Mouse (Mus musculus): ENCODE data around the gene Hps1. TPM values are rescaled to one million over a fixed set of nuclear protein-coding genes. Genes with fewer than 3 reads are reported as not detected.

The Hps1 gene
- polyA plus RNA-seq, 1 experiment = 31.1 TPM

DNA sequence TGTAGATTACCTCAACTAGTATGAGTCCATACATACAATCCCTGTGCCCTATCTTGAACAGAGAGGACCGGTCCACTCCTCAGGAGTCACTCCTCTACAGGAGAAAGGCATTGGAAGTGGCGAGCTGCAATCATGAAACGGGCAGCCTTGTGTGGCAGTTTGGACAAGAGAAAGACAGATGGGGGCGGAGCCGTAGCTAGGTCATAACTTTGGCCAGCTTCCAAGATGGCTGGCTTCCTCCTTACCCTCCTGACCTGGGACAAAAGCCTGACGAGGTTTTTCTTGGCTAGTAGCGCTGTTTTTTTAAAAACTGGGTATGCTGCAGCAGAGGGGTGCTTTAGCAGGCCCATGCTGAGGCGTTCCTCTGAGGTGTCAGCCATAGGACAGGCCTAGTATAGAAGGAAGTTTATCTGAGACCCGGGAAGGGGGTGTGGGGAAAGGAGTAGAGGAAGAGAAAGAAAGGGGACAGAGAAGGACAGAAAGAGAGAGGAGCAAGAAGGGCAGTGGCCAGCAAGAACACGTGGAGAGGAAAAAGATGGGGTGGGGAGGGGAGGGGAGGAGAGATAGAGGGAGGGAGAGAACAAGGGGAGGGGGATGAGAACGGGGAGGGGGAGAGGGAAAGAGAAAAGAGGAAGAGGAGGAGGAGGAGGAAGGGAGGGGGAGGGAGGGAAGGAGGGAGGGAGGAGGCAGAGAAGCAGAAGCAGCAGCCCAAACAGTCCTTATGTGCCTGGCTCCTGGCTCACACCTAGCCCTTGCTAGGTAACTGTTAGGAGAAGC is 26.4 kb downstream of the Hps1 start:
- peak; percentile 77 for DNase-seq (ENCODE audit: low read depth)
- TF ChIP-seq POLR2A (IDR thresholded peaks at IDR 0.05; ENCODE audit: borderline replicate concordance, extremely low read depth, insufficient read depth, insufficient read length, poor library complexity, severe bottlenecking) (no peak), CTCF (IDR thresholded peaks at IDR 0.05; ENCODE audit: borderline replicate concordance, extremely low read depth, insufficient read depth, insufficient read length) (no peak)

GRCm38 (mm10) chr19:42752363-42752931 is 27.3 kb downstream of the Hps1 start, which contains the start of gene Pyroxd2:
Gene Pyroxd2, minus strand, starts transcription at chr19:42752775.
- TF ChIP-seq CTCF (IDR thresholded peaks at IDR 0.05; ENCODE audit: borderline replicate concordance, extremely low read depth, insufficient read depth, insufficient read length) (no peak), POLR2A (IDR thresholded peaks at IDR 0.05; ENCODE audit: borderline replicate concordance, extremely low read depth, insufficient read depth, insufficient read length, poor library complexity, severe bottlenecking) (no peak)

GRCm38 (mm10) chr19:42750196-42750595 is 29.6 kb downstream of the Hps1 start:
- no peak for TF ChIP-seq CTCF (IDR thresholded peaks at IDR 0.05; ENCODE audit: borderline replicate concordance, extremely low read depth, insufficient read depth, insufficient read length)
- no peak for TF ChIP-seq POLR2A (IDR thresholded peaks at IDR 0.05; ENCODE audit: borderline replicate concordance, extremely low read depth, insufficient read depth, insufficient read length, poor library complexity, severe bottlenecking)
- DNase-seq (ENCODE audit: low read depth) = no peak

More at GRCm38 (mm10) chr19:42752363-42752931, 27.3 kb downstream of the Hps1 start, which contains the start of gene Pyroxd2:
- DNase-seq (ENCODE audit: low read depth) = peak; percentile 94

DNA sequence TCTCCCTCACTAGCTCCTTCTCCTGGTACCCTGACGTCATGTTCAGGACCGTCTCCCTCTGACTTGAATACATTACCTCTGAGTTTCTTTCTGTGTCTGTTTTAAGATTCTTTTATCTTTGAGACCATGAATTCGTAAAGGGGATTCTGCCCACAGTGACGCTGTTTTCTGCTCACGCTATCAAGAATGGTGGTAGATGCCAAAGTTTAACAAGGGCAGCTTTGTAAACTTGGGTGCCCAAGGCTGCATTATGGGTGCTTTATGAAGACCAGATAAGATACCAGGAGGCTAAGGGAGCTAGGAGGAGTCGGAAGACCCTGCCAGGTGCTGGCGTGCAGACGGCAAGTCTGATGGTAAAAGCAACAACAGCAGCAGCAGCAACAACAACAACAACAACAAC is 33.1 kb downstream of the Hps1 start:
- TF ChIP-seq CTCF (IDR thresholded peaks at IDR 0.05; ENCODE audit: borderline replicate concordance, extremely low read depth, insufficient read depth, insufficient read length) (no peak), POLR2A (IDR thresholded peaks at IDR 0.05; ENCODE audit: borderline replicate concordance, extremely low read depth, insufficient read depth, insufficient read length, poor library complexity, severe bottlenecking) (no peak)
- DNase-seq (ENCODE audit: low read depth) = no peak

DNA sequence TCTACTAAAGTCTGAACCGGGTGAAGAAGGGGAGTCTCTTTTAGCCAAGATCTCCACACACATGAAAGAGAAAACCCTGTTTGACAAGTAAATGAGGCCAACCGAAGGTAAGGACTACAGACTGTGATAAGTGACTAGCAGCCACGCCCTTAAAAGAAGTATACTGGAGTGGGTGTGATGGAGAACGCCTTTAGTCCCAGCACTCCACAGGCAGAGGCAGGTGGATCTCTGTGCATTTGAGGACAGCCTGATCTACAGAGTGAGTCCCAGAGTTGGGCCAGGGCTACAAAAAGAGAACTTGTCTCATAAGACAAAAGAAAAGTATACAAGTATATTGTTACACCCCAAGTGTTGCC is 33.9 kb downstream of the Hps1 start:
- TF ChIP-seq POLR2A (IDR thresholded peaks at IDR 0.05; ENCODE audit: borderline replicate concordance, extremely low read depth, insufficient read depth, insufficient read length, poor library complexity, severe bottlenecking) (no peak), CTCF (IDR thresholded peaks at IDR 0.05; ENCODE audit: borderline replicate concordance, extremely low read depth, insufficient read depth, insufficient read length) (no peak)
- DNase-seq (ENCODE audit: low read depth) = no peak

GRCm38 (mm10) chr19:42745084-42745868 is 34.5 kb downstream of the Hps1 start:
- DNase-seq (ENCODE audit: low read depth) = peak; percentile 58
- TF ChIP-seq CTCF (IDR thresholded peaks at IDR 0.05; ENCODE audit: borderline replicate concordance, extremely low read depth, insufficient read depth, insufficient read length) = no peak
- TF ChIP-seq POLR2A (IDR thresholded peaks at IDR 0.05; ENCODE audit: borderline replicate concordance, extremely low read depth, insufficient read depth, insufficient read length, poor library complexity, severe bottlenecking) = no peak

DNA sequence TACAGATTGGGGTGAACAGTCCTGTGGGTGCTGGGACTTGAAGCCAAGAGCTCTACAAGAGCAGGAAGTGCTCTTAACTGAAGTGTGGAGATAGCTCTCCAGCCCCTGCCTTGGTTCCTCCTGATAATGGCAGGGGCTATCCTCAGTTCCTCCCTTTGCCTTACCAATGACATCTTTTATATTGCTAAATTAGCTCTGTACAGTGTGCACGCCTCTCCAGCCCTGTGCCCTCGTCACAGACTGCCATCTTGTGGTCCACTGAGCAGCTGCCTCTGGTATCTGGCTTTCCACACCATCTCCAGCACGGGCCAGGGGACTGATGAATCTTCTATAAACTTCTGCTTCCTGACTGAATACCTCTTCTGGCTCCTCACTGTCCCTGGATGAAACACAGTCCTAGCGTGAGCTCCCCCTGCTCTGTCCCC is 35.6 kb downstream of the Hps1 start:
- peak; percentile 79 for DNase-seq (ENCODE audit: low read depth)
- TF ChIP-seq CTCF (IDR thresholded peaks at IDR 0.05; ENCODE audit: borderline replicate concordance, extremely low read depth, insufficient read depth, insufficient read length) (peak; percentile 80), POLR2A (IDR thresholded peaks at IDR 0.05; ENCODE audit: borderline replicate concordance, extremely low read depth, insufficient read depth, insufficient read length, poor library complexity, severe bottlenecking) (no peak)

DNA sequence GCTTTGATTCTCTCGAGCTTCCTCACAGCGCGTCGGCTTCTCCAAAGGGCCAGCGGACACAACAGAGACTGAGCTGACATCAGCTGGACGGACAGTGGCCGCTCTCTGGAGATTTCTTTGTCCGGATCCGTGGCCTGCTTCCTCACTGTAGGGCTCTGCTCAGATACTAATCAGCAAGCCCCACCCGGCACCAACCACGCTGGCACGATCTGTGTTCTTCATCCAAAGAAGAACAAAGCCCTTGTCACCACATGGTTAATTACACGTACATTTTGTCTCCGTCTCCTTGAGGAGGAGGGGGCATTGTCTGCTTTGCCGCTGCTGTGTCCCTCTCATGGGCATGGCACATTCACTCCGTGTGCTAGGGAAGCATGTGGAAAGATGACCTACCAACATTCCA is 36.5 kb downstream of the Hps1 start:
- TF ChIP-seq CTCF (IDR thresholded peaks at IDR 0.05; ENCODE audit: borderline replicate concordance, extremely low read depth, insufficient read depth, insufficient read length) = no peak
- TF ChIP-seq POLR2A (IDR thresholded peaks at IDR 0.05; ENCODE audit: borderline replicate concordance, extremely low read depth, insufficient read depth, insufficient read length, poor library complexity, severe bottlenecking) = no peak
- peak; percentile 47 for DNase-seq (ENCODE audit: low read depth)

GRCm38 (mm10) chr19:42741884-42742283 is 37.9 kb downstream of the Hps1 start:
- TF ChIP-seq CTCF (IDR thresholded peaks at IDR 0.05; ENCODE audit: borderline replicate concordance, extremely low read depth, insufficient read depth, insufficient read length) (no peak), POLR2A (IDR thresholded peaks at IDR 0.05; ENCODE audit: borderline replicate concordance, extremely low read depth, insufficient read depth, insufficient read length, poor library complexity, severe bottlenecking) (no peak)
- peak; percentile 25 for DNase-seq (ENCODE audit: low read depth)

DNA sequence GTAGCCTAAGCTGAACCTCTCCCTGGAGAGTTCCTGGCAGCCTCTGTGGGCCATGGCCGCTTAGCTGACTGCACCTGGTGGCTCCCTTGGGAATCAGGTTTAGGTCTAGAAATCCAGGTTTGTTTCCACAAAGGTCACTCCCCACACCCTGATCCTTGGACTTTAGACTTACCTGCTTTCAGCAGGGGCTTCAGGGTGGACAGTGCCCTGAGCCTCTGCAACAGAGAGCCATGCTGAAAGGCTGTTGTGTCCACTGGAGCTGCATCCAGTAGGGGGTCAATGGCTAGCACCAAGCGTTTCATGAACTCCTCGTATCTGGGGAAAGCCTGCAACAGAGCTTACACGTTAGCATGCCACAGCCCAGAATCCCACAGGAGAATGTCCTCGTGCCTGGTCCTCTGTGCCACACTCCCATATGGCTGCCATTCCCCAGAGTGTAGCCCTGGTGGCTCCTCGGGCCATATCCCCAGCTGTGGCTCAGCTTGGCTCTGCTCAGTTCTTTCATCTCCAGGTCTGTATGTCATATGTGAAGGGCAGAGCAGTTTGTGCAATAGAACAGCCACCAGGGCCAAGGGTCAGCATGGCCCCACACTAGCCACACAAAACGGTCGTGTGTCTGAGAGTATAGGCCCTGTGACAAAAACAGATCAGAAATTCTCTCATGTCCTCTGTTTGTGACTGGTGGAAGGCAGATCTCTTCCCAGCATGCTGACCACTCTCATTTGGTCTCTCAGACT is 39.4 kb downstream of the Hps1 start:
- no peak for DNase-seq (ENCODE audit: low read depth)
- TF ChIP-seq CTCF (IDR thresholded peaks at IDR 0.05; ENCODE audit: borderline replicate concordance, extremely low read depth, insufficient read depth, insufficient read length) = no peak
- TF ChIP-seq POLR2A (IDR thresholded peaks at IDR 0.05; ENCODE audit: borderline replicate concordance, extremely low read depth, insufficient read depth, insufficient read length, poor library complexity, severe bottlenecking) = no peak

DNA sequence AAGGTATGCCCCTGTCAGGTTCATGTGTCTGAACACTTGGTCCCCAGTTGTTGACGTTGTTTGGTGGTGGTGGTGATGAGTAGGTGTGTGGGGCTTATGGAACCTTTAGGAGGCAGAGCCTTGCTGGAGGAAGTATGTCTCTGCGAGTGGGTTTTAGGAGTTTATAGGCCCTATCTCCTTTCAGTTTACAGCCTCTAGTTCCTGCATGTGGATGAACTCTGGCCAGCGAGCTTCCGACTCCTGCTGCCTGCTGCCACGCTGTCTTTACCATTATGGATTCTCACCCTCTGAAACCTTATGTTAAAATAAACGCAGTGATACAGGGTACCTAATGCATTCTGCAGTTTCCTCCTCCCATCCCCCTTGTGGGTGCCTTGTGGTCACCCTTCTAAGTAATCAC is 40.0 kb downstream of the Hps1 start:
- no peak for TF ChIP-seq POLR2A (IDR thresholded peaks at IDR 0.05; ENCODE audit: borderline replicate concordance, extremely low read depth, insufficient read depth, insufficient read length, poor library complexity, severe bottlenecking)
- TF ChIP-seq CTCF (IDR thresholded peaks at IDR 0.05; ENCODE audit: borderline replicate concordance, extremely low read depth, insufficient read depth, insufficient read length) = no peak
- DNase-seq (ENCODE audit: low read depth) = no peak

Data from brain, embryonic 14.5 days (tissue).